Mouse (Mus musculus) embryonic stem cell, embryonic (primary cell): ENCODE results near the gene Klhl8.

ENCODE experiments used
- CTCF ChIA-PET, 4 experiments: fragments of 300-600 bp in 2 of 4; fragments of 350-600 bp in 2 of 4; sonication (Branson Sonifier 250); formaldehyde crosslinking; loops; one replicate each; lab custom pipeline; 2022; ENCODE audit warnings: inconsistent platforms in 2 of 4; lab: Charles Lee
- POLR2A ChIA-PET, 4 experiments: fragments of 300-600 bp in 2 of 4; fragments of 350-600 bp in 2 of 4; sonication (Branson Sonifier 250); formaldehyde crosslinking; loops; one replicate each; lab custom pipeline; 2022; ENCODE audit warnings: antibody characterized with exemption in 4 of 4, inconsistent platforms in 1 of 4; lab: Charles Lee

Gene Klhl8

GRCm38 (mm10) chr5:103813997-103814542, 97.0 kb downstream of the Klhl8 start:
- CTCF ChIA-PET, result interaction anchor here in 1 of 4 experiments (0.8 to 1.8 kb wide), 3 partner anchors 113 to 134 kb away, joined by 3 to 7 read pairs (median 3); no protein-coding TSS in a partner anchor

GRCm38 (mm10) chr5:103813291-103813690, 97.8 kb downstream of the Klhl8 start:
- CTCF ChIA-PET, result interaction anchor here in 2 of 4 experiments (0.6 to 1.8 kb wide), 4 partner anchors 21 to 159 kb away, joined by 3 to 7 read pairs (median 3); no protein-coding TSS in a partner anchor
- POLR2A ChIA-PET, result interaction anchor here in 3 of 4 experiments (0.5 to 15.8 kb wide), 34 partner anchors 8 to 158 kb away, joined by 3 to 209 read pairs (median 4); partner anchors contain the start of gene 1700016H13Rik (in 1 of the 3)

More at GRCm38 (mm10) chr5:103813997-103814542, 97.0 kb downstream of the Klhl8 start:
- POLR2A ChIA-PET, result interaction anchor here in 3 of 4 experiments (0.5 to 15.8 kb wide), 19 partner anchors 9 to 134 kb away, joined by 3 to 209 read pairs (median 4); no protein-coding TSS in a partner anchor
